Mouse (Mus musculus): ENCODE data around the gene Hexim2. TPM values are rescaled to one million over a fixed set of nuclear protein-coding genes. Genes with fewer than 3 reads are reported as not detected.

The Hexim2 gene
- 3.0 TPM for polyA plus RNA-seq (2017; shearing (Covaris generic))

GRCm38 (mm10) chr11:103131701-103132575 is at the start of gene Hexim2:
TSS of gene Hexim2 (plus strand) at chr11:103132429.

DNA sequence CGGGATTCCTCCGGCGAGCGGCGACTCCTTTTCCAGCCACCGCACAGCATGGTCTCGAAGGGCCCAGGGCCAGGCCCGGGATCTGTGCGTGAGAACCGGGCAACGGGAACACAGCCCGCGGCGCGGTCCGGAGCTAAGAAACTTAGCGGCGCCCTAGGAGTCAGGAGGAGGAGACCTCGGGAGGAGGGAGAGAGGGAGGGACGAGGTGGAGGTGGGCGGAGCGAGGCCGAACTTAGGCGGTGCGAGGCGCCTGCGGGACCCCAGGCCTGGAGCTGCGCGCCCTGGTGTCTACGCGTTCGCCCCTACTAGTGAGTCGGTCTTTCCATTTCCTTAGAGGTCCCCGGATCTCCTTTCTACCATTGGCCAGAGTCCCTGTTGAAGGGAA is 30.8 kb upstream of the Hexim2 start, which contains the start of the genes Plcd3 and Acbd4:
TSS of gene Plcd3 (minus strand) at position 178 of the 385 bp plus-strand sequence.
TSS of gene Acbd4 (plus strand) at position 202 of the 385 bp plus-strand sequence.

GRCm38 (mm10) chr11:103116008-103116818 is 16.0 kb upstream of the Hexim2 start, which contains the start of gene Hexim1:
TSS of gene Hexim1 (plus strand) at chr11:103116231.

DNA sequence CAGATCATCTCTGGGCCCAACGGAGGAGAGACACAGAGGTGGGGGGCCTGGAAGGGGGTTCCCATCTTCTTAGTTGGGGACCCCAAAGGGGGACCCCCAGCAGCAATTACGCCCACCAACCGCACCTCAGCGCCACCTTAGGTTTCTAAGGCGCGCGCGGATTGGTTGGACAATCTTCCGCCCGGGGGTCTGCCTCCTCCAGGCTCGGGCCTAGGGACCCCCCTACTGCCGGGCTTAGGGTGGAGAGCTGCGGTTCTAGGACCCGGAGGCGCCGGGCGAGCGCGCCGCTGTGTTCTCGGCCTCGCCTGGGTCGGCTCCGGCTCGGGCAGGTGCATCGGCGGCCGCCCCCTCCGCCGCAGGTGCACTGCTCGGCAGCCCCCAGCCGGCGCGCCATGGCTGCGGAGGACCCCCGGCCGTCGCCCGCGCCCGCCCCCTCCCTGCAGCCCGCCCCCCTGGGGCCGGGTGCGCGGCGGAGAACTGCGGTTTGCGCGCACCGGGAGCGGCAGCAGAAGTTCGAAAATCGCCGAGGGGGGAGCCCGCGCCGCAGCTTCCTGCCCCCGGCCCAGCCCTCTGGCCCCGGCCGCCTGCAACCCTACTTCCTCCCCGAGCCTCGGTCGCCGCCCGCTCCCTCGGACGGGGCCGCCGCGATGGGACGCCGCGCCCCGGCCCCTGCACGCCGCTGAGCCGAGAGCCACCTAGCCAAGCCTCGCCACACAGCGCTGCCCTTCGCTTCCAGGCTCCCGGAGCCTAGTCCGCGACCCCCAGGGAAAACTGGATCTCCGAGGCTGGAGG is 38.5 kb downstream of the Hexim2 start, which contains the start of gene Fmnl1:
TSS of gene Fmnl1 (plus strand) at position 614 of the 792 bp plus-strand sequence.

Other genes with a start within 250 kb of the Hexim2 start
- not detected for gene Fam187a, start 247.3 kb upstream of the Hexim2 start, polyA plus RNA-seq (2017; shearing (Covaris generic))
- gene Gfap, start 231.5 kb upstream of the Hexim2 start, polyA plus RNA-seq (2017; shearing (Covaris generic)): not detected
- 0.84 TPM for gene Kif18b, start 207.3 kb upstream of the Hexim2 start, polyA plus RNA-seq (2017; shearing (Covaris generic))
- gene C1ql1, start 185.7 kb upstream of the Hexim2 start, polyA plus RNA-seq (2017; shearing (Covaris generic)): not detected
- gene Nmt1, start 104.2 kb upstream of the Hexim2 start, polyA plus RNA-seq (2017; shearing (Covaris generic)): 66.1 TPM
- gene Dcakd, start 104.1 kb upstream of the Hexim2 start, polyA plus RNA-seq (2017; shearing (Covaris generic)): 8.9 TPM
- gene Plcd3, start 30.8 kb upstream of the Hexim2 start, polyA plus RNA-seq (2017; shearing (Covaris generic)): 0.99 TPM
- gene Acbd4, start 30.7 kb upstream of the Hexim2 start, polyA plus RNA-seq (2017; shearing (Covaris generic)): 39.0 TPM
- 10.8 TPM for gene Hexim1, start 16.2 kb upstream of the Hexim2 start, polyA plus RNA-seq (2017; shearing (Covaris generic))
- gene Fmnl1, start 38.7 kb downstream of the Hexim2 start, polyA plus RNA-seq (2017; shearing (Covaris generic)): 178 TPM
- gene 1700023F06Rik, start 76.1 kb downstream of the Hexim2 start, polyA plus RNA-seq (2017; shearing (Covaris generic)): not detected
- not detected for gene Spata32, start 86.0 kb downstream of the Hexim2 start, polyA plus RNA-seq (2017; shearing (Covaris generic))
- 154 TPM for gene Map3k14, start 135.0 kb downstream of the Hexim2 start, polyA plus RNA-seq (2017; shearing (Covaris generic))
- gene Arhgap27, start 231.3 kb downstream of the Hexim2 start, polyA plus RNA-seq (2017; shearing (Covaris generic)): 57.1 TPM